Mouse (Mus musculus): Measurements from ENCODE around the gene Atp6ap1l. TPM values are rescaled to one million over a fixed set of nuclear protein-coding genes. Genes with fewer than 3 reads are reported as not detected.

The Atp6ap1l gene
- total RNA-seq, 4 experiments from 2014 or later, result 22.5 to 27.0 (median 24.9) TPM

GRCm38 (mm10) chr13:90886568-90886983, 18.6 kb downstream of the Atp6ap1l start:
- DNase-seq (ENCODE audit: low spot score in 2 of 2), result peak in 1 of 2 experiments; percentile 57

DNA sequence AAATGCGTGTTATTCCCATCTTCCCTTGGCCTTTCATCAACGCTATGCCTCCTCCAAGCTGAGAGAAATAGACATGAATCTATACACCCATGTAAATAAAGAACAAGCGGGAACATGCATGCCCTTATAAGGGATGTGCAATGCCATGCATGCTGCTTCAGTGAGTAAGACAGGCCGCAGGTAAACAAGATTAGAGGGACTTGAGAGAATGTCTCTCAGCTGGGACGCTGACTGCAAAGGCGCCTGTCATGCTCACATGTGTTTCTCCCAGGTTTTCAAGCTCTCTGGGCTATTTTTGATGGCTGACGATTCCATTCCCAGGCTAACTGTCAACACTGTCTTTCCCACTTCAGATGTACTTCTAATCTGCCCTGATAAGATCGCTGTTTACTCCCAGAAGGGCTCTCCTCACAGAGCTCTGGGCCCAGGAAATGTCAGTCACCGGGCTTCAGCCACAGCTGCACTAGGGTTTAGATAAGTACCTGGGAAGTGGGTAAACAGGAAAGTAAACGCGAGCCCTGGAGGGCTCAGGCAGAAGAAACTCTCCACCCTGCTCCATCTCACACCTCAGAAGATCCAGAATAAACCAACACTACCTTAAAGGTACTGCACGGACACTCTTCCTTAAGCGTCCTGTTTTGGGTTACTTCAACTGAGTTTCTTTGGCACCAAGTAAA, 19.2 kb downstream of the Atp6ap1l start:
- no peak for DNase-seq (ENCODE audit: low spot score in 2 of 2)

DNA sequence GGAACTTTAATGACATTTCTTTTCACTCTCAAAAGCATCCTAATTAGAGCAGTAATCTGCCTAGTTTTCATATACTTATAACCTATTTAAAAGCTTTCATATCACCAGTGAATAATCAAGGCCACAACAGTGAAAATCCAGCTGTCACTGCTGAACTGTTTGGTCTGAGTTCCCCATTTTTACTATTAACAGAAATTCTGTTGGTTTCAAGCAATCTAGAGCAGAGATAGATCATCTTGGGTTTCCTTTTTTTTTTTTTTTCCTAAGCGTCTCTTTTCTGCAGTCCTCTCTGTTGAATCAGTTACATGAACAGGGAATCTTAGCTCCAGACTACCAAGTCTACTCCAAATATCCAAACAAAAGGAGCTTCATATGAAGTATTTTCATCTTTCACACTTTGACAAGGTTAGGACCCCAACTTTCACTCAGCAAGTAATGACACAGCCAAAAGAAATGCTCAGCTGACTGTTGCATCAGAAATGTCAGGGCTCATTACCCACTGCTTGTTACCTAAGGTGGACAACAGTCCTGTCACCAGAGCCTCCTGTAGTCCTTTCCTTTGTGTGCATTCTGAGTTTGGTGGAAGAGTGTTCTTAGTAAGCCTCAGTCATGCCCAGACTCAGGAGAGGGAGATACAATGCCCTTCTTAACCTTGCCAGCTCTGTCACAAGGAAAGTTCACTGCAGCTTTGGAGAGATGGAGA, 23.3 kb downstream of the Atp6ap1l start:
- DNase-seq (ENCODE audit: low spot score in 2 of 2), result no peak

GRCm38 (mm10) chr13:90871579-90871978, 33.6 kb downstream of the Atp6ap1l start:
- no peak for DNase-seq (ENCODE audit: low spot score in 2 of 2)

GRCm38 (mm10) chr13:90869157-90869556, 36.0 kb downstream of the Atp6ap1l start:
- DNase-seq (ENCODE audit: low spot score in 2 of 2), result no peak

DNA sequence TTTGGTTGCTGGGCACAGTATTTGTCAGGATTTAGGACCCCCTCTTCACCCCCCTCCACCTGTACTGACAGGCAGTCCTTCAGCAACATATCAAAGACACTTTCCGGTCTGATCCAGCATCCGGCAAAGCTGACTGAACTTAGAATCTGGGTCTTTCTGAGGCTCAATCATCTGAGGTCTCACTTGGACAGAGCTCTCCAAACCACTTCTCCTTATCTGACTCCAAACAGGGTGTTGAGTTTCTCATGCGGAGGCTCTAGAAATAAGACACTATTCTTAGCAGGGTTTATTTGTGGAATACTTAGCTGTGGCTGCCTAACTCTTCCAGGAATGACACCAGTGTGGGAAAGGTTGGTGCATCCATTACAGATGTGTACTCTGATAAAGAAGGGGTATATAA, 43.0 kb downstream of the Atp6ap1l start:
- no peak for DNase-seq (ENCODE audit: low spot score in 2 of 2)

DNA sequence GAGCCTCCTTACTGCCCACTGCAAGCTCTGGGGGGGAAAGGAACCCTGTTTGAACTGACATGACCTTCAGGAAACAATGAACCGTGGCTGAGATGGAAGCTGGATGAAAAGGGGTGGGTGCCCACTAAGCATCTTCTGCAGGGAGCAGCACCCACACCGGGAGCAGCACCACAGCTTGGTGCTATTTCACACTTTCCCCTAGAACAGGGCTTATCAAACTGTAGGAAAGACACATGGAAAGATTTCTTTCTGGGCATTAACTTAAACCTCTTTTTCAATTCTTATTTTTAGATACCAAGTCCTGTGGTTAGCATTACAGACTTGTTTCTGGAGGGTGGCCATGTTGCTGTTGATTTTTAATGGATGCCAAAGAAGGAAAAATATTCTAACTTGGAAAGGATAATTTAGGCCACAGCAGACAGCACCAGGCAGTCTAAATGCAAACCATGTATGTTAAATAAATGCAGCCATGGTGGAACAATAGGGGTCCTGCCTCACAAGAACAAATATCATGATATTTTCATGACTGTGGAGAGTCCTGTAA, 44.2 kb downstream of the Atp6ap1l start:
- no peak for DNase-seq (ENCODE audit: low spot score in 2 of 2)

DNA sequence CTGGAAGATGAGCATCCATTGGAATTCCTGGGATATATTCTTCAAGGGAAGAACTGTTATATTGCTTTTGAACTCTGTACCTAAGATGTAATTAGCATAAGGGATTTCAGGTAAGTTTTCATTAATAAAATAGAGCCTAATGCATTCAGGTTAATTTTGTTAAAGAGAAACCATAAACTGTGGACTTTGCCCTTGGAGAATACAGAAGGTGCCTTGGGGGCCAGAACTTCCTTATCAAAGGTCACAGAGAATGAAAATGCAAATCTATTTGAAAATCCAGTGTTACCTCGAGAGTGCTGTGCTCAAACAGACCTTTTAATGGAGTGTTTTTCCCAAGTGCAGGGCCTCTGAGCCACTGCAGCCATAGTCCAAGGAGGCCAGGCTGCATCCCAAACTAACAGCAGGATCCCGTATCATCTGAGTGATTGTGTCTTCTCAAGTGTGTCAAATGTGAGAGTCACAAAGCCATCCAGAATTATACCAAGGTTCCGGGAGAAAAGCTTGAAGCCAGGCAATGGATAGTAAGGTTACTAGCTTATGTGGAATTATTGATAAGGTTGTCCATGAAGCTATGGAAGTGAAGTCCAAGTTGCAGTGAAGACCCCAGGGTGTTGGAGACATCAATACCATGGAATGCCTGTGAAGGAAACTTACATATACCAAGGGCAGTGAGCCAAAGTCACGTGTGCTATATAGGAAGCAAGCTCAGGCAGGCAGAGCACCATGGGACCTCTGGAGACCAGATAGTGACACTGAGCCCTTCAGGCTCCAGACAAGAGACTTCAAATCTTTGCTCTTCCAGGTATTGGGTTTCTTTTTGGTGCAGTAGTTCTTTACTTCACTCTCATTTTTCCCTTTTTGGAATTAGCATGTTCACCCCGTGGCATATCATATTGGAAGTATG, 52.2 kb downstream of the Atp6ap1l start:
- no peak for DNase-seq (ENCODE audit: low spot score in 2 of 2)

GRCm38 (mm10) chr13:90851795-90852194, 53.4 kb downstream of the Atp6ap1l start:
- no peak for DNase-seq (ENCODE audit: low spot score in 2 of 2)

DNA sequence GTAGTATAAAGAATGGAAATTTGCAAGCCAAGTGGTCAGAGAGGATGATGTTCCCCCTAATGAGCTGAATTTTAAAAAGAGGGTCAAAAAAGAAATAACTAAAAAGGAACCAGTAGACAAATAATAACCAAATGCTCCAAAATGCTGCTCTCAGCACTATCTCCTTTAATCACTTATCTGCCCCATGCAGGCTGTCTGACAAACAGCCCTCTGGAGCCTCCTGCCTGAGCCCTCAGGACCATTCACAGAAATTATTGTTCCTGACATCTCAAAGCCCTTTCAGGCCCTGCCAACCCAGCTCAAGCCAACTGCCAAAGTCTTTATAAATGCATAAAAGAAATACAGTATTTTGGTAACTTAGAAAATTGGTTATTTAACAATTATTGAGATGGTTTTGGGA, 61.0 kb downstream of the Atp6ap1l start:
- no peak for DNase-seq (ENCODE audit: low spot score in 2 of 2)

- DNase-seq (ENCODE audit: low spot score in 2 of 2), result no peak
These were observed 61.7 kb downstream of the Atp6ap1l start for GRCm38 (mm10) chr13:90843412-90843811.

DNA sequence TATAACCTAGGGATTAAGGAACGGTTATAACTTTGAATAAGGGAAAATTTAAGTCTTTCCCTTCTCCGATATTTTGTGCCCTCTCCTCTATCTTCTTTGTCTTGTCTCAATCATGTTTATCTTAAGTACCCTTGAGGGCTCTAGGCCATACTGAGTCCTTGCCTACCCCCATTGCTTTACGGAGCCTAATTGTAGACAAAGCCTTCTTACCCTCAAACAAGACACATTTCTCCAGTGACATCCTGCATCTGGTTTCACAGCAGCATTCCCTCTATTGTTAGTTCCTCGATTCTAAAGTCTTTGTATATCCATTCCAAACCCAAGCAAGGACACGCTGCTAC, 64.0 kb downstream of the Atp6ap1l start:
- no peak for DNase-seq (ENCODE audit: low spot score in 2 of 2)

DNA sequence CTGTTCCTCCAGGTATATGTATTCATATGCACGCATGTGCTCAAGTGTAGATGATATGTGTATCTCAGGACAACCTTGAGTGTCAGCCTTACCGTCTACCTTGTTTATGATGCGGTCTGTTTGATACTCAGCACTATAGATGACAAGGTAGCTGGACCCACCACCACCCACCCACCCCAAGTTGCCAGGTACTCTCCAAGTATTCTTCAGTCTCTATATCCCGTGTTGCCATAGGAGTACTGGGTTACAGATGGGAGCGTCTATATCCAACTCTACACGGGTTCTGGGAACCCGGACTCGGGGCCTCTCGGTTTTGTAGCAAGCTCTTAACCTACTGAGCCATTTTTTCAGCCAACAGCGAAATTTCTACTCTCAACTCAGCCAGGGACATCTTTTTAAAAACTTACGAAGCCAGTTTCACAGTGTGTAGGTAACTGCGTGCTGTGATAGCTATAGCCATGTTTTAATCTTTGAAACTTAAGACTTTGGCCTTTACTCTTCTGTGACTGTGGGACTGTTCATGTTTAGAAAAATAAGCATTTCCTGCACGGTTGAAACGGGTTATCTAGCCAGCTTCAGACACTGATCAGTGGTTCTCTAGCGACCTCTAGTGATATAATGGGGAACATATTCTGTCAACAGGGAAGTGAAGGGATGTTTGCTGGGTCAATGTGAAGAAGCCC, 64.5 kb downstream of the Atp6ap1l start:
- no peak for DNase-seq (ENCODE audit: low spot score in 2 of 2)

GRCm38 (mm10) chr13:90833641-90834207, 71.4 kb downstream of the Atp6ap1l start:
- no peak for DNase-seq (ENCODE audit: low spot score in 2 of 2)

Other genes starting within 250 kb of the Atp6ap1l start
- 100 to 1,000 TPM; 163 to 269 (median 221) TPM for gene Rps23, start 17.6 kb upstream of the Atp6ap1l start, total RNA-seq (2022)

All from left cerebral cortex, adult 8-10 months (tissue).